Mouse (Mus musculus) frontal cortex, adult (tissue): ENCODE results near the gene Gm13695.
"Not testable (repeated sequence)": the region's sequence is repeated elsewhere in the genome, so short reads cannot be mapped to it uniquely, and the experiment has no call there.

Experiments
- ATAC-seq: cut with Nextera tagmentation; 2 replicates; pipeline ENCODE4 v1.9.2; 2017; ENCODE audit warnings: mild to moderate bottlenecking, moderate library complexity, mixed read lengths; ENCODE audit not compliant: low TSS enrichment

Gm13695 gene

GRCm38 (mm10) chr2:83967013-83967412 lies at the start of gene Gm13695:
TSS of gene Gm13695 (plus strand) at chr2:83967313.
- not testable (repeated sequence) for ATAC-seq

GRCm38 (mm10) chr2:83929478-83930088 lies 37.5 kb upstream of the Gm13695 start:
- ATAC-seq: no peak

GRCm38 (mm10) chr2:83940931-83941361 lies 26.2 kb upstream of the Gm13695 start, which contains the start of gene Zswim2:
TSS of gene Zswim2 (minus strand) at chr2:83941228.
- peak; percentile 100 for ATAC-seq

DNA sequence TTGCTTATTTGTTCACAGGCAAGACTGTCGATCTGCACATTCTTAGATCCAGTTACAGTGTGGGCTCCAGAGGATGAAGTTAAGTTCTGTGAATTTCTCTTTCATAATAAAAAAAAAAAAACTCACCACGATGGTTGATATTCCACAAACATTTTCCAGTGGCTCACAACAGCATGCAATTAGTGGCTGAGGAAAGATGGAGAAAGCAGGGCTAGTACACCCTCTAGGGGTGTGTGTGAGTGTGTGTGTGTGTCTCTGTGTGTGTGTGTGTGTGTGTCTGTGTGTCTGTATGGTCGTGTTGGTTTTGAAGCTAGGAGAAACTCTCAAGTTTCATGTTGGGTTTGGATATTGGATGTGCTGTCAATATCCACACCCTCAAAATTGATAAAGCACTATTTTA lies 25.7 kb upstream of the Gm13695 start:
- no peak for ATAC-seq

- no peak for ATAC-seq
Observed at GRCm38 (mm10) chr2:83941792-83942191, 25.3 kb upstream of the Gm13695 start.

- ATAC-seq: not testable (repeated sequence)
Observed at GRCm38 (mm10) chr2:83955393-83955792, 11.7 kb upstream of the Gm13695 start, which contains the start of gene Gm13698. TSS of gene Gm13698 (plus strand) at chr2:83955693.

- not testable (repeated sequence) for ATAC-seq
Observed at GRCm38 (mm10) chr2:83961203-83961602, 5.9 kb upstream of the Gm13695 start, which contains the start of gene Gm13693. TSS of gene Gm13693 (plus strand) at chr2:83961503.

DNA sequence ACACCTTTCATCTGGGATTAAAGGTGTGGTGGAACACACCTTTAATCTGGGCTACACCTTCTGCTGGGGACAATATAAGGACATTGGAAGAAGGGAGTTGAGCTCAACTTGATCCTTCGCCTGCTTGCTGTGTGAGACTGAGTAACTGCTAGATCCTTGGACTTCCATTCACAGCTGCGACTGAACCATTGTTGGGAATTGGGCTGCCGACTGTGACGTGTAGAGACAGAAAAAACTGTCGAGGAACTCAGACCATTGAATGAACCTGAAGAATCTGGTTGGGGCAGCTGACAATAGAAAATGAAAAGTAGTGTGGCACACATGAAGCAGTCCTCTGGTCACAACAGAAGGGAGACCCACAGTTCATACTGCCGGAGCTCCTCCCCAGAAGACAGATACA lies 5.7 kb downstream of the Gm13695 start, which contains the start of gene Gm13696:
Gene Gm13696 (plus strand): TSS at position 301 of the 400 bp plus-strand sequence.
- ATAC-seq: not testable (repeated sequence)

GRCm38 (mm10) chr2:83978633-83979032 lies 11.5 kb downstream of the Gm13695 start, which contains the start of gene Gm13694:
TSS of gene Gm13694 (plus strand) at chr2:83978933.
- not testable (repeated sequence) for ATAC-seq

DNA sequence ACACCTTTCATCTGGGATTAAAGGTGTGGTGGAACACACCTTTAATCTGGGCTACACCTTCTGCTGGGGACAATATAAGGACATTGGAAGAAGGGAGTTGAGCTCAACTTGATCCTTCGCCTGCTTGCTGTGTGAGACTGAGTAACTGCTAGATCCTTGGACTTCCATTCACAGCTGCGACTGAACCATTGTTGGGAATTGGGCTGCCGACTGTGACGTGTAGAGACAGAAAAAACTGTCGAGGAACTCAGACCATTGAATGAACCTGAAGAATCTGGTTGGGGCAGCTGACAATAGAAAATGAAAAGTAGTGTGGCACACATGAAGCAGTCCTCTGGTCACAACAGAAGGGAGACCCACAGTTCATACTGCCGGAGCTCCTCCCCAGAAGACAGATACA lies 17.3 kb downstream of the Gm13695 start, which contains the start of gene Gm13697:
Gene Gm13697 (plus strand): TSS at position 301 of the 400 bp plus-strand sequence.
- ATAC-seq: not testable (repeated sequence)

GRCm38 (mm10) chr2:83990253-83990652 lies 23.1 kb downstream of the Gm13695 start, which contains the start of gene Gm13691:
TSS of gene Gm13691 (plus strand) at chr2:83990553.
- not testable (repeated sequence) for ATAC-seq

GRCm38 (mm10) chr2:83993639-83994255 lies 26.6 kb downstream of the Gm13695 start:
- ATAC-seq: not testable (repeated sequence)

- not testable (repeated sequence) for ATAC-seq
Observed at GRCm38 (mm10) chr2:83994526-83994925, 27.4 kb downstream of the Gm13695 start.

DNA sequence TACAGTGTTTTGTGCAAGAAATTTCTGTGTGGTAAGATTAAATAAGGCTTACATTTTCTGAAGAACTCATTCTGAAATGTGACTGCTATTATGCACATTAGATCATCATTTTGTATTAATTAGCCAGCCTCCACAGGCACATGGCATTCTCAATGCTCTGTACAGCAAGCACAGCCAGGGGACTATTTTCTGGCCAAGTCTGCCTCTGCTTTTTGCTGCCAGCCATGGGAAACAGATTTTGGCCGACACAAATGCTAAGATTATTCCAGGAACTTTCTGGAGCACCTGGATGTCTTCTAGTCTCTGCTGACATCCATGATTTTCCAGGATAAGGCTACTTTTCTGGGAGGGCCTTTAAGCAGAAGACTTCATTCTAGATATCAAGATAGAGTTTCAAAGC lies 41.8 kb downstream of the Gm13695 start:
- no peak for ATAC-seq

DNA sequence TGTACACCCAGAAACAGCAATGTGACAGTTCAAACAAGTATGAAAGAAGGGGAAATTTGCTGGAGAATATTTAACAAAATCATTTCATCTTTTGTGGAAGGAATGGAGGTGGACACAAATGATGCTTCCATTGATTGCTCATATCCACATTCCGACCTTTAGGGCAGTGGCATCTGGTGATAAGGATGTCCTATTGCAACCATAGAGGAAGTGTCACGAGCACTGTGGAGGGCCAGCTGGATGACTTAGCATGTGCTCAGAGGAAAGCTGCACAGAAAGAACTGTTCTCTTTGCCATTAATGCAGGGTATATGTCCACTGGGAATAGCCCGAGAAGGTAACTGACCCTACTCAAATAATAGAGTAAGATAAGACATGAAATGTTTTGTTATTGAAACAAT lies 42.7 kb downstream of the Gm13695 start:
- ATAC-seq: no peak

DNA sequence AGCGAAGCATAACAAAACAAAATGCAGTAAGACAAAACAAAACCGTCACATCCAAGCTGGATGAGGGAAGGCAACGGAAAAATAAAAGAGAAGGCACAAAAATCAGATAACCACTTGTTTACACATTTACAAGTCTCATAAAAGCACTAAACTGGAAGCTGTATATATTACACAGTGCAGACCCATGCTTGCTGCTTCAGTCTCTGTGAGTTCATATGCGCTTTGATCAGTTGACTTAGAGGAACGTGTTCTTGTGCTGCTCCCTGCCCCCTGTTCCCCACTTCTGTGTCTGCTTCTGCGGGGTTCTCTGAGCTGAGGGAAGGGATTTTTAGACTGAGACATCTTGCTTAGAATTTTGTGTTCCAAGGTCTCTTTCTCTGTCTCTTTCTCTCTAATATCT lies 47.5 kb downstream of the Gm13695 start:
- no peak for ATAC-seq

GRCm38 (mm10) chr2:84016291-84016690 lies 49.2 kb downstream of the Gm13695 start:
- not testable (repeated sequence) for ATAC-seq

DNA sequence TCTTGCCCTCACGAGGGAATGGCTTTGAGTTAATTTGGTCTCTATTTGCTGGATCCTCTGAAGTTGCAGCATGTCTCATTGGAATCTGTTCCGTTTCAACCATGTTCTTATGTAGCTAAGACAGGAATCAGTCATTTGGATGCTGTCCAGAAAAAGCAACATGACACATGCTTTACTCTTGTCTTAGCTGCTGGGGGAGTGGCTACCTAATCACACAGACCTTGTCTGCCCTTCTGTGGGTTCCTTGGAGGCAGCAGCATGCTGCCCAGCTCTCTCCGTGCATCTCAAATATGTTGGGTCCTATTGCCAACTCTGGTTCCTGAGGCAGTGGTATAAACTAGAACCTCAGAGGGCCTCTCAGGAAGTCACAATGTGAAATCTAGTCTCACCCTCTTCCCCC lies 51.2 kb downstream of the Gm13695 start:
- no peak for ATAC-seq
